Mouse (Mus musculus): ENCODE measurements around the gene Slc44a5.

The Slc44a5 gene

DNA sequence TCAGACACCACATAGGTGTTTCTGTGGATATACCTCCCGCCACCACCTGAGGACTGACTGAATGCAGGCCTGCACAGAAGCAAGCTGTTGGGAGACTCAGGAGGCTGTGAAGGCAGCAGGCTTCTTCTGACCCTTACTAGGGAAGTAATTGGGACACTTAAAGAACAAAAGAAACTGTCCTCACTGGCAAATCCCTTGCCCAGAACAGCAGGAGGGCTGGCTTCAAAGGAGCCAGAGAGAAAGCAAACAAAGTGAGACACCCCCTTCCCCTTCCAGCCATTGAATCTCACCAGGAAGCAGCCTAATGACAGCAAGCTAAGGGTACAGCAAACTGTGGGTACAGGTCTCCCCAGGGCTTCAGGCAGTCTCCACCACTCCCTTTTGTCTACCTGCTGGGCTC lies 200.3 kb downstream of the Slc44a5 start:
- H3K4me3 ChIP-seq (replicated peaks; ENCODE audit: low read length), result no peak overlapping the region
- peaks cover 19% of the 10 kb centered on the region for H3K9me3 ChIP-seq (ENCODE audit: low read length)
- H3K27me3 ChIP-seq (ENCODE audit: insufficient read depth, low read length), result no peaks in the 10 kb centered on the region
- peaks cover 13% of the 10 kb centered on the region for H3K4me1 ChIP-seq (replicated peaks; ENCODE audit: low read depth, low read length)
- no peak for TF ChIP-seq NANOG (IDR thresholded peaks at IDR 0.05; ENCODE audit: borderline replicate concordance, low read length)
- no peaks in the 10 kb centered on the region for H3K36me3 ChIP-seq (ENCODE audit: insufficient read depth, low read length)

DNA sequence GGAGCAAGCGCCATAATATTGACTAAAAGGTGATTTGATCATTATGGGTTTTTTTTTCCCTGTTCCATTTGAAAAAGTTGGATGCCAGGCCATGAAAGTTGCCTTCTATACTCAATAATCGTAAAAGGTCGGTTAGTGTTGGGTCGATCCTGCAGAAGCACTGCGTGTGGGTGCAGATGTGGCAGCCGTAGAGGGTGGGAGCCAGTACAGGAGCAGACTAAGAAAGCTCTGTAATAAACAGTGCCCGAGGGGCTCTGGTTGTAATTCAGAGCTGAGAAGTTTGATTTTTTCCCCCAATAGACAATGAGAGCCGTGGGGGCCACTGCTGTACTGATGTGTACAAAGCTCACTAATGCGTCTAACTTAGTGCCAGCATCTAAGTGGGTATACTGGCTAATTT lies 200.8 kb downstream of the Slc44a5 start:
- H3K4me3 ChIP-seq (replicated peaks; ENCODE audit: low read length), result no peak overlapping the region
- peaks cover 19% of the 10 kb centered on the region for H3K9me3 ChIP-seq (ENCODE audit: low read length)
- H3K27me3 ChIP-seq (ENCODE audit: insufficient read depth, low read length), result no peaks in the 10 kb centered on the region
- no peaks in the 10 kb centered on the region for H3K36me3 ChIP-seq (ENCODE audit: insufficient read depth, low read length)
- no peak for TF ChIP-seq POU5F1 (IDR thresholded peaks at IDR 0.05; ENCODE audit: borderline replicate concordance, low read length)
- TF ChIP-seq CTCF (conservative IDR thresholded peaks at IDR 0.05; ENCODE audit: low read length), result no peak
- no peak for TF ChIP-seq NANOG (IDR thresholded peaks at IDR 0.05; ENCODE audit: borderline replicate concordance, low read length)
- peaks cover 13% of the 10 kb centered on the region for H3K4me1 ChIP-seq (replicated peaks; ENCODE audit: low read depth, low read length)

DNA sequence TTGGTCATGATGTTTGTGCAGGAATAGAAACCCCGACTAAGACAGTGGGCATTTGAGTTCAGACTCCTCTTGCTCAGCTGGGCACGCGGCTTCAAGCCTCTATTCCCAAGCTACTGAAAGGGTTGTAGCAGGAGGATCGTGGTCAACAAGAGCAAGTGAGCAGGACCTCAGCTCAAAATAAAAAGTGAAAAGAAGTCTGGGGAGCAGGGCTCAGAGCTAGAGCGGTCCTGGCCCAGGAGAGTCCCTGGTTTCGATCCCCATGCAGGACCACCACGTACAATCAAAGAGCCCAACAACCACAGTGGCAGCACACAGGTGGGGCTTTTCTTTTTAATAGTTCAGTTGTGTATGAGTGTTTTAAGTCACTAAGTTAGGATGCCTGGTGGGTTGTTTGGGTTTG lies 201.5 kb downstream of the Slc44a5 start:
- Histone ChIP-seq H3K9me3 (ENCODE audit: low read length) (peaks cover 22% of the 10 kb centered on the region), H3K4me3 (replicated peaks; ENCODE audit: low read length) (no peak overlapping the region)
- TF ChIP-seq CTCF (conservative IDR thresholded peaks at IDR 0.05; ENCODE audit: low read length) (no peak), NANOG (IDR thresholded peaks at IDR 0.05; ENCODE audit: borderline replicate concordance, low read length) (no peak), POU5F1 (IDR thresholded peaks at IDR 0.05; ENCODE audit: borderline replicate concordance, low read length) (no peak)

GRCm38 (mm10) chr3:154177665-154178305 lies 204.5 kb downstream of the Slc44a5 start:
- TF ChIP-seq POU5F1 (IDR thresholded peaks at IDR 0.05; ENCODE audit: borderline replicate concordance, low read length), result no peak
- no peak for TF ChIP-seq NANOG (IDR thresholded peaks at IDR 0.05; ENCODE audit: borderline replicate concordance, low read length)
- no peak for TF ChIP-seq CTCF (conservative IDR thresholded peaks at IDR 0.05; ENCODE audit: low read length)
- Histone ChIP-seq H3K9me3 (ENCODE audit: low read length) (peaks cover 22% of the 10 kb centered on the region), H3K36me3 (ENCODE audit: insufficient read depth, low read length) (no peaks in the 10 kb centered on the region)

More for the DNA sequence above, 201.5 kb downstream of the Slc44a5 start:
- no peaks in the 10 kb centered on the region for H3K36me3 ChIP-seq (ENCODE audit: insufficient read depth, low read length)
- H3K27me3 ChIP-seq (ENCODE audit: insufficient read depth, low read length), result no peaks in the 10 kb centered on the region
- H3K4me1 ChIP-seq (replicated peaks; ENCODE audit: low read depth, low read length), result peaks cover 13% of the 10 kb centered on the region

GRCm38 (mm10) chr3:154179423-154179920 lies 206.2 kb downstream of the Slc44a5 start:
- Histone ChIP-seq H3K9me3 (ENCODE audit: low read length) (peaks cover 22% of the 10 kb centered on the region), H3K36me3 (ENCODE audit: insufficient read depth, low read length) (no peaks in the 10 kb centered on the region), H3K4me1 (replicated peaks; ENCODE audit: low read depth, low read length) (no peaks in the 10 kb centered on the region), H3K4me3 (replicated peaks; ENCODE audit: low read length) (no peak overlapping the region), H3K27me3 (ENCODE audit: insufficient read depth, low read length) (no peaks in the 10 kb centered on the region)
- TF ChIP-seq CTCF (conservative IDR thresholded peaks at IDR 0.05; ENCODE audit: low read length) (no peak), NANOG (IDR thresholded peaks at IDR 0.05; ENCODE audit: borderline replicate concordance, low read length) (no peak), POU5F1 (IDR thresholded peaks at IDR 0.05; ENCODE audit: borderline replicate concordance, low read length) (no peak)

More at GRCm38 (mm10) chr3:154177665-154178305, 204.5 kb downstream of the Slc44a5 start:
- H3K4me1 ChIP-seq (replicated peaks; ENCODE audit: low read depth, low read length), result peaks cover 13% of the 10 kb centered on the region
- no peak overlapping the region for H3K4me3 ChIP-seq (replicated peaks; ENCODE audit: low read length)
- no peaks in the 10 kb centered on the region for H3K27me3 ChIP-seq (ENCODE audit: insufficient read depth, low read length)

- no peak overlapping the region for H3K4me3 ChIP-seq (replicated peaks; ENCODE audit: low read length)
- H3K9me3 ChIP-seq (ENCODE audit: low read length), result peaks cover 3% of the 10 kb centered on the region; the same call in 1 of the 2 replicates
- H3K36me3 ChIP-seq (ENCODE audit: insufficient read depth, low read length), result no peaks in the 10 kb centered on the region
- peaks cover 8% of the 10 kb centered on the region; the same call in 1 of the 2 replicates for H3K4me1 ChIP-seq (replicated peaks; ENCODE audit: low read depth, low read length)
- H3K27me3 ChIP-seq (ENCODE audit: insufficient read depth, low read length), result no peaks in the 10 kb centered on the region
- no peak for TF ChIP-seq NANOG (IDR thresholded peaks at IDR 0.05; ENCODE audit: borderline replicate concordance, low read length)
- no peak for TF ChIP-seq CTCF (conservative IDR thresholded peaks at IDR 0.05; ENCODE audit: low read length)
- no peak for TF ChIP-seq POU5F1 (IDR thresholded peaks at IDR 0.05; ENCODE audit: borderline replicate concordance, low read length)
These were observed 209.8 kb downstream of the Slc44a5 start for GRCm38 (mm10) chr3:154182987-154183386.

DNA sequence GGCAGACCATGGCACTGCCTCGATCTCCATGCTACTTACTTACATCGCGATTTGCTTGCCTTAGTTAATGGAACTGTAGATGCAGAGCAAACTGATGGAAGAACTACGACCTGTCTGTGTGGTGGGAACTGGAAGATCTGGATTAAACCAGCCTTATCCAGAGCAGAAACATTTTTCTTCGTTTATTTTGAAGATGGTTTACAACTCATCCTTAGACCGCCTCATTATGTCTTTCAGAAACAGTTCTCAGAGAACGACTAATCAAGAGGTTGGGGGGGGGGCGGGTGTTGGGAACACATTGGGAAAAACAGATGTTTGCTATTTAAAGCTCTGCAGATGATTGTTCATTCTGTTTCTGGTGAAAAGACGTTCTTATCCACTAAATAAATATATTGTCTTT lies 210.7 kb downstream of the Slc44a5 start:
- no peak overlapping the region for H3K4me3 ChIP-seq (replicated peaks; ENCODE audit: low read length)
- H3K9me3 ChIP-seq (ENCODE audit: low read length), result peaks cover 3% of the 10 kb centered on the region; the same call in 1 of the 2 replicates
- no peaks in the 10 kb centered on the region for H3K36me3 ChIP-seq (ENCODE audit: insufficient read depth, low read length)
- H3K27me3 ChIP-seq (ENCODE audit: insufficient read depth, low read length), result no peaks in the 10 kb centered on the region
- peaks cover 8% of the 10 kb centered on the region; the same call in 1 of the 2 replicates for H3K4me1 ChIP-seq (replicated peaks; ENCODE audit: low read depth, low read length)
- no peak for TF ChIP-seq CTCF (conservative IDR thresholded peaks at IDR 0.05; ENCODE audit: low read length)
- TF ChIP-seq NANOG (IDR thresholded peaks at IDR 0.05; ENCODE audit: borderline replicate concordance, low read length), result no peak
- no peak for TF ChIP-seq POU5F1 (IDR thresholded peaks at IDR 0.05; ENCODE audit: borderline replicate concordance, low read length)

DNA sequence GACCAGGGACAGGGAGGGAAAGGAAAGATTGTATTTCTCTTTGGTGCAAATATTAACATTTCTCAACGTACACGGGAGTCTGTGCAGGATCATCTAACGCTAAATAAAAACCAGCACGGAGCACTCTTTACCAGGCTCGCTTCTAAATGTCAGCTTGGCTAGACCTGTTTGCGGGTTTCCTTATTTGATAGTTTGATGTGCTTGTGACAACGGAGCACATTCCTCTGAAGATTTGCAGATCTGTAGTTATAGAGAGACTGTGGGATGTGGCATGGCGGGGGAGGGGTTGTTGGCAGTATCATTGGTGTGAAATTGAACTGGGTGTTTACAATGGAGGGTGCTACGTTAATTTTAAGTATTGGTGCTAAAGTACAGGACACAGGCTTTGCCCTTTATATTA lies 215.4 kb downstream of the Slc44a5 start:
- H3K4me1 ChIP-seq (replicated peaks; ENCODE audit: low read depth, low read length), result peaks cover 21% of the 10 kb centered on the region
- no peak overlapping the region for H3K4me3 ChIP-seq (replicated peaks; ENCODE audit: low read length)
- H3K27me3 ChIP-seq (ENCODE audit: insufficient read depth, low read length), result no peaks in the 10 kb centered on the region
- H3K9me3 ChIP-seq (ENCODE audit: low read length), result no peaks in the 10 kb centered on the region
- TF ChIP-seq POU5F1 (IDR thresholded peaks at IDR 0.05; ENCODE audit: borderline replicate concordance, low read length) (no peak), CTCF (conservative IDR thresholded peaks at IDR 0.05; ENCODE audit: low read length) (no peak), NANOG (IDR thresholded peaks at IDR 0.05; ENCODE audit: borderline replicate concordance, low read length) (no peak)
- H3K36me3 ChIP-seq (ENCODE audit: insufficient read depth, low read length), result no peaks in the 10 kb centered on the region

All from E14TG2a.4 (cell line).